Mouse (Mus musculus) layer of hippocampus, adult 2 months (tissue): ENCODE data around the gene Pde4b. TPM values are rescaled to one million over a fixed set of nuclear protein-coding genes. Genes with fewer than 3 reads are reported as not detected.

Experiments used
- DNase-seq, 2 experiments: peaks; one replicate each; pipeline ENCODE4 v3.0.0; 2022; ENCODE audit warnings: low spot score in 2 of 2
- H3K27ac ChIP-seq: fragments of 200-600 bp; 2 replicates; pipeline ENCODE4 v1.8.1; 2022
- H3K4me3 ChIP-seq: fragments of 200-600 bp; 2 replicates; pipeline ENCODE4 v1.8.1; 2022; ENCODE audit warnings: mild to moderate bottlenecking
- CTCF ChIP-seq: fragments of 200-600 bp; conservative IDR thresholded peaks from 2 replicates; pipeline ENCODE4 v1.8.1; 2022; ENCODE audit warnings: antibody characterized with exemption, mild to moderate bottlenecking, moderate library complexity
- total RNA-seq, 2 experiments: library from RNA; stranded (reverse); gene quantifications; 2 replicates each; pipeline ENCODE4 v1.2.3; 2021

Gene Pde4b
- total RNA-seq, 2 experiments from 2014 or later: 58.3 to 69.5 TPM

GRCm38 (mm10) chr4:102260216-102260615 lies 172.9 kb downstream of the Pde4b start:
- DNase-seq: no peak

GRCm38 (mm10) chr4:102272313-102272712 lies 185.0 kb downstream of the Pde4b start:
- peak overlapping the region; percentile 64; the same call in 1 of the 2 replicates for H3K27ac ChIP-seq
- no peak for TF ChIP-seq CTCF
- DNase-seq: no peak
- H3K4me3 ChIP-seq: no peak overlapping the region

More at GRCm38 (mm10) chr4:102260216-102260615, 172.9 kb downstream of the Pde4b start:
- no peak for TF ChIP-seq CTCF
- Histone ChIP-seq H3K27ac (no peak overlapping the region), H3K4me3 (no peak overlapping the region)

GRCm38 (mm10) chr4:102272749-102273148 lies 185.4 kb downstream of the Pde4b start:
- TF ChIP-seq CTCF: no peak
- no peak for DNase-seq
- peak overlapping the region; percentile 64 for H3K27ac ChIP-seq
- no peak overlapping the region for H3K4me3 ChIP-seq

GRCm38 (mm10) chr4:102275716-102276115 lies 188.4 kb downstream of the Pde4b start:
- peak overlapping the region; percentile 9; the same call in 1 of the 2 replicates for H3K4me3 ChIP-seq
- peak overlapping the region; percentile 64 for H3K27ac ChIP-seq
- DNase-seq: peak; percentile 54 to 68
- no peak for TF ChIP-seq CTCF

GRCm38 (mm10) chr4:102278958-102279357 lies 191.6 kb downstream of the Pde4b start:
- DNase-seq: no peak
- peak overlapping the region; percentile 64; the same call in 1 of the 2 replicates for H3K27ac ChIP-seq
- no peak overlapping the region for H3K4me3 ChIP-seq
- TF ChIP-seq CTCF: no peak

- no peak for DNase-seq
- Histone ChIP-seq H3K4me3 (no peak overlapping the region), H3K27ac (no peak overlapping the region)
- no peak for TF ChIP-seq CTCF
These were observed 199.8 kb downstream of the Pde4b start for GRCm38 (mm10) chr4:102287172-102287571.

- TF ChIP-seq CTCF: no peak
- DNase-seq: no peak
- peak overlapping the region; percentile 19; the same call in 1 of the 2 replicates for H3K27ac ChIP-seq
- no peak overlapping the region for H3K4me3 ChIP-seq
These were observed 202.8 kb downstream of the Pde4b start for GRCm38 (mm10) chr4:102290052-102290734.

- TF ChIP-seq CTCF: no peak
- no peak for DNase-seq
- Histone ChIP-seq H3K27ac (peak overlapping the region; percentile 68), H3K4me3 (no peak overlapping the region)
These were observed 210.2 kb downstream of the Pde4b start for GRCm38 (mm10) chr4:102297558-102297957.

- Histone ChIP-seq H3K27ac (no peak overlapping the region), H3K4me3 (no peak overlapping the region)
- no peak for DNase-seq
- no peak for TF ChIP-seq CTCF
These were observed 215.2 kb downstream of the Pde4b start for GRCm38 (mm10) chr4:102302568-102302967.

GRCm38 (mm10) chr4:102307661-102308297 lies 220.4 kb downstream of the Pde4b start:
- no peak for DNase-seq
- H3K27ac ChIP-seq: no peak overlapping the region; the same call in 1 of the 2 replicates
- no peak for TF ChIP-seq CTCF
- H3K4me3 ChIP-seq: no peak overlapping the region

GRCm38 (mm10) chr4:102310630-102311029 lies 223.3 kb downstream of the Pde4b start:
- no peak overlapping the region for H3K27ac ChIP-seq
- H3K4me3 ChIP-seq: no peak overlapping the region
- TF ChIP-seq CTCF: no peak
- no peak for DNase-seq

GRCm38 (mm10) chr4:102316011-102316410 lies 228.7 kb downstream of the Pde4b start:
- no peak for DNase-seq
- Histone ChIP-seq H3K27ac (no peak overlapping the region), H3K4me3 (no peak overlapping the region)
- no peak for TF ChIP-seq CTCF

- no peak overlapping the region for H3K4me3 ChIP-seq
- H3K27ac ChIP-seq: no peak overlapping the region
- DNase-seq: no peak
- no peak for TF ChIP-seq CTCF
These were observed 229.4 kb downstream of the Pde4b start for GRCm38 (mm10) chr4:102316699-102317285.

GRCm38 (mm10) chr4:102318596-102318995 lies 231.3 kb downstream of the Pde4b start:
- Histone ChIP-seq H3K27ac (no peak overlapping the region), H3K4me3 (no peak overlapping the region)
- DNase-seq: no peak
- TF ChIP-seq CTCF: no peak
